Mouse (Mus musculus) hindbrain, embryonic 10.5 days (tissue): ENCODE results near the gene Phactr4. TPM values are rescaled to one million over a fixed set of nuclear protein-coding genes. Genes with fewer than 3 reads are reported as not detected.
"Not testable (repeated sequence)": the region's sequence is repeated elsewhere in the genome, so short reads cannot be mapped to it uniquely, and the experiment has no call there.

Experiments
- DNase-seq: peaks from one replicate; pipeline ENCODE4 v3.0.0-alpha.2; 2017; ENCODE audit warnings: low spot score
- H3K27ac ChIP-seq: fragments of 300-500 bp; sonication (generic); 2 replicates; pipeline ENCODE4 v1.5.1; 2016; ENCODE audit warnings: mild to moderate bottlenecking, moderate library complexity
- H3K27me3 ChIP-seq: fragments of 300-500 bp; sonication (generic); 2 replicates; pipeline ENCODE4 v1.6.1; 2016; ENCODE audit warnings: mild to moderate bottlenecking; ENCODE audit not compliant: poor library complexity, insufficient read depth, severe bottlenecking
- H3K36me3 ChIP-seq: fragments of 300-500 bp; sonication (generic); 2 replicates; pipeline ENCODE4 v1.6.1; 2016; ENCODE audit warnings: mild to moderate bottlenecking, moderate library complexity
- H3K4me1 ChIP-seq: fragments of 300-500 bp; sonication (generic); replicated peaks from 2 replicates; pipeline ENCODE4 v1.6.1; 2016; ENCODE audit warnings: mild to moderate bottlenecking
- H3K4me3 ChIP-seq: fragments of 300-500 bp; sonication (generic); 2 replicates; pipeline ENCODE4 v1.5.1; 2016; ENCODE audit warnings: mild to moderate bottlenecking, moderate library complexity
- H3K9me3 ChIP-seq: fragments of 300-500 bp; sonication (generic); 2 replicates; pipeline ENCODE4 v1.6.1; 2016; ENCODE audit warnings: mild to moderate bottlenecking, moderate library complexity
- WGBS: fragments of 180-500 bp; shearing (Covaris S2); methylation state at CpG from one replicate; pipeline ENCODE4 v1.1.7; 2016; 5-methylcytosine and 5-hydroxymethylcytosine counted together
- polyA plus RNA-seq: library from polyadenylated mRNA; unstranded; fragments of >200 nt; fragmentation: Nextera tagmentation; extraction: Ambion mirVana; gene quantifications from 2 replicates; pipeline ENCODE4 v1.2.1, GENCODE M21; 2016

Gene Phactr4
- polyA plus RNA-seq, 1 experiment from 2014 or later = 25.5 TPM

- peaks cover 8% of the 10 kb centered on the region for H3K4me1 ChIP-seq
- no peaks in the 10 kb centered on the region for H3K27me3 ChIP-seq
- H3K9me3 ChIP-seq = no peaks in the 10 kb centered on the region
- no peak overlapping the region for H3K27ac ChIP-seq
- peak overlapping the region; percentile 35 for H3K4me3 ChIP-seq
- 16% methylated on average over 14 of the region's 14 CpGs for WGBS
- DNase-seq = no peak
- H3K36me3 ChIP-seq = no peaks in the 10 kb centered on the region
Observed at GRCm38 (mm10) chr4:132432717-132433372, 10.6 kb upstream of the Phactr4 start.

- Histone ChIP-seq H3K9me3 (no peaks in the 10 kb centered on the region), H3K4me1 (peaks cover 2% of the 10 kb centered on the region), H3K27me3 (no peaks in the 10 kb centered on the region), H3K4me3 (no peak overlapping the region), H3K36me3 (no peaks in the 10 kb centered on the region), H3K27ac (no peak overlapping the region)
- WGBS = 71% methylated on average over 9 of the region's 9 CpGs
- no peak for DNase-seq
Observed at GRCm38 (mm10) chr4:132428022-132428542, 5.8 kb upstream of the Phactr4 start.

GRCm38 (mm10) chr4:132427493-132427892 is 5.2 kb upstream of the Phactr4 start:
- DNase-seq = no peak
- no peak overlapping the region for H3K27ac ChIP-seq
- no peaks in the 10 kb centered on the region for H3K27me3 ChIP-seq
- no peaks in the 10 kb centered on the region for H3K36me3 ChIP-seq
- no peaks in the 10 kb centered on the region for H3K9me3 ChIP-seq
- H3K4me3 ChIP-seq = no peak overlapping the region
- 0 out of 2 replicates have a peak, but pooled peaks cover 3% of the 10 kb centered on the region for H3K4me1 ChIP-seq
- WGBS = 81% methylated on average over 4 of the region's 4 CpGs

DNA sequence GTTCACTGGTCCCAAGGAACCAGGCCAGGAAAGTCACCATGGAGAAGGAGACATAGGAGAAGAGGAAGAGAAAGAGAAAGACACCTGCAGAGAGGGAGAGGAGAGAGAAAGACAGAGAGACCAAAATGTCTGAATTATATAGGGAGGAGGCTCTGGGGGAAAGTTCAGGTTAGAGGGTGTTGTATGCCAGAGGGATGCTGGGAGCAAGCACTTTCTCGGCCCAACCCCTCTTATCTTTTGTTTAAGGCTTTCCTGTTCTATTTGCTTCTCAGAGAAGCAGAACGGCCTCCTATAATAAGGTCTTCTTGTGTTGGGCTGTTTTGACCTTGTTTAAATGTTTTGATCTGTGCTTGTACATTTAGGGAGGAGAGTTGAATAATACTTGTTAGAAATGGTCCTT is 3.7 kb upstream of the Phactr4 start:
- DNase-seq = no peak
- Histone ChIP-seq H3K27ac (no peak overlapping the region), H3K9me3 (no peaks in the 10 kb centered on the region)

GRCm38 (mm10) chr4:132424765-132425164 is 2.5 kb upstream of the Phactr4 start:
- 95% methylated on average over 5 of the region's 5 CpGs for WGBS
- no peaks in the 10 kb centered on the region for H3K9me3 ChIP-seq
- peaks cover 19% of the 10 kb centered on the region for H3K4me1 ChIP-seq
- H3K4me3 ChIP-seq = no peak overlapping the region
- no peaks in the 10 kb centered on the region for H3K27me3 ChIP-seq
- DNase-seq = no peak
- no peak overlapping the region for H3K27ac ChIP-seq
- no peaks in the 10 kb centered on the region for H3K36me3 ChIP-seq

More for the DNA sequence above, 3.7 kb upstream of the Phactr4 start:
- 72% methylated on average over 2 of the region's 2 CpGs for WGBS
- no peaks in the 10 kb centered on the region for H3K27me3 ChIP-seq
- no peak overlapping the region for H3K4me3 ChIP-seq
- no peaks in the 10 kb centered on the region for H3K36me3 ChIP-seq
- peaks cover 8% of the 10 kb centered on the region for H3K4me1 ChIP-seq

GRCm38 (mm10) chr4:132421556-132421922 is 750 bp downstream of the Phactr4 start:
- no peaks in the 10 kb centered on the region for H3K27me3 ChIP-seq
- no peaks in the 10 kb centered on the region for H3K9me3 ChIP-seq
- no peaks in the 10 kb centered on the region; the same call in 1 of the 2 replicates for H3K36me3 ChIP-seq
- H3K27ac ChIP-seq = peak overlapping the region; percentile 98
- H3K4me3 ChIP-seq = peak overlapping the region; percentile 82
- DNase-seq = no peak
- peaks cover 19% of the 10 kb centered on the region for H3K4me1 ChIP-seq
- under 1% methylated on average over 13 of the region's 13 CpGs for WGBS

GRCm38 (mm10) chr4:132420471-132420870 is 1.8 kb downstream of the Phactr4 start:
- WGBS = 88% methylated on average over 5 of the region's 5 CpGs
- H3K9me3 ChIP-seq = no peaks in the 10 kb centered on the region
- H3K27me3 ChIP-seq = no peaks in the 10 kb centered on the region
- no peak for DNase-seq
- peak overlapping the region; percentile 82 for H3K4me3 ChIP-seq
- peaks cover 19% of the 10 kb centered on the region for H3K4me1 ChIP-seq
- peaks cover 3% of the 10 kb centered on the region; the same call in 1 of the 2 replicates for H3K36me3 ChIP-seq
- no peak overlapping the region for H3K27ac ChIP-seq

- H3K27me3 ChIP-seq = no peaks in the 10 kb centered on the region
- DNase-seq = no peak
- H3K9me3 ChIP-seq = no peaks in the 10 kb centered on the region
- peaks cover 16% of the 10 kb centered on the region for H3K36me3 ChIP-seq
- peaks cover 10% of the 10 kb centered on the region for H3K4me1 ChIP-seq
- H3K27ac ChIP-seq = no peak overlapping the region
- no peak overlapping the region for H3K4me3 ChIP-seq
Observed at GRCm38 (mm10) chr4:132415966-132416365, 6.3 kb downstream of the Phactr4 start.

- H3K4me3 ChIP-seq, H3K9me3 ChIP-seq, H3K4me1 ChIP-seq, DNase-seq, H3K27ac ChIP-seq, H3K27me3 ChIP-seq: not testable (repeated sequence)
- peaks cover 21% of the 10 kb centered on the region for H3K36me3 ChIP-seq
- 94% methylated on average over 4 of the region's 4 CpGs for WGBS
Observed at GRCm38 (mm10) chr4:132413257-132413656, 9.0 kb downstream of the Phactr4 start.

DNA sequence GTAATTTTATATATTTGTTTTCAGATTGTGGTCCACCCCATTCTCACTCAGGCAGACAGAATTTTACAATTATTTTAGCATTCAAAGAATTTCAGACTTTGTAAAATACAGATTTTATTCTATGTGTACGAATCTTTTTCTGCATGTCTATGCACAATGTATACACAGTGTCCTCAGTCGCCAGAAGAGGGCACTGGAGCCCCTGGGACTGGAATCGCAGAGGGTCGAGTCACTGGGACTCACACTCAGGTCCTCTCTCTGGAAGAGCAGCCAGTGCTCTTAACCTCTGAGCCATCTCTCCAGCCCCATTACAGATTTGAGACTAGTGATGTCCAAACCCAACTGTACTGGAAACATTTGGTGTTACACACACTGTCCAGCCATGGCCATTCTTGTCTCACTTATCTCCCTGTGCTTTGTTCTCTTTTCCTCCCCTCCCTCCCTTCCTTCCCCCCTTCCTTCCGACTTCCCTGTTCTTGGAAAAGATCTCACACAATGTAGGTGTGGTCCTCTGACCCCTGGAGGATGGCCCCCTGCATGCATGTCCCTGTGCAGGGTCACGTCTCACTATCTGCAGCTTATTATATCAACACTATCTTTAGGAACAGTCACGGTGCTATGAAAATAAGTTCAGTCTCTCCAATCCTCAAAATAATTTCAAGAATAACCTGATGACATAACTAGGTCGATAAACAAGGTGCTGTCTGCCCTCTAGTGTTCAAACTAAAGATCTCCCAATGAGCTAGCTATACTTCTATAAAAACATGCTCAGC is 10.8 kb downstream of the Phactr4 start:
- WGBS = 62% methylated on average over 8 of the region's 8 CpGs
- DNase-seq = no peak

DNA sequence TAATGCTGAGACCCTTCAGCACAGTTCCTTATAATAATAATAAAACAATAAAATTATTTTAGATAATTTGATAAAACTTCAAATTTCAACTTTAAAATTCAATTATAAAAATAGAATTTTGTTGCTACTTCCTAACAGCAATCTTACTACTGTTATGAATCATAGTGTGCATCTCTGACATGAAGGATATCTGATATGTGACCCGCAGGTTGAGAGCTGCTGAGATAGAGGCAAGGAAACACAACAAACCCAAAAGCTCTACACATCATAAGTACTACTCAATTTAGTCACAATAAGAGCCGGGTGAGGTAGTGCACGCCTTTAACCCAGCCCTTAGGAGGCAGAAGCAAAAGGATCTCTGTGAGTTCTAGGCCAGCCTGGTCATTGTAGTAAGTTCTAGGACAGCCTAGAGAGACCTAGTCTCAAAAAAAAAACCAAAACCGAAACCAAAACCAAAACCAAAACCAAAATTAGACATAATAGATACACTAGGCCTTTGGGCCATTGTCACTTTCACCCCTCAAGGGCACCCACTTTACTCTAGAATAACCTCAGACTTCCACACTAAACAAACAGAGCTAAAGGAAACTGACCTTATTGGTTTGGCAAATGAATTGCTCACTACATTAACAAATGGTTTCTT is 12.6 kb downstream of the Phactr4 start:
- 94% methylated on average over 4 of the region's 4 CpGs for whole genome bisulfite sequencing
- Histone ChIP-seq H3K4me1 (peaks cover 8% of the 10 kb centered on the region; the same call in 1 of the 2 replicates), H3K27ac (no peak overlapping the region), H3K9me3 (no peaks in the 10 kb centered on the region), H3K4me3 (no peak overlapping the region), H3K27me3 (no peaks in the 10 kb centered on the region), H3K36me3 (peaks cover 24% of the 10 kb centered on the region)
- DNase-seq = no peak

More for the DNA sequence above, 10.8 kb downstream of the Phactr4 start:
- H3K4me1 ChIP-seq = peaks cover 5% of the 10 kb centered on the region; the same call in 1 of the 2 replicates
- H3K9me3 ChIP-seq = no peaks in the 10 kb centered on the region
- H3K27ac ChIP-seq = no peak overlapping the region
- H3K4me3 ChIP-seq = no peak overlapping the region
- no peaks in the 10 kb centered on the region for H3K27me3 ChIP-seq
- peaks cover 21% of the 10 kb centered on the region for H3K36me3 ChIP-seq

- peaks cover 17% of the 10 kb centered on the region for H3K36me3 ChIP-seq
- 83% methylated on average over 13 of the region's 13 CpGs for WGBS
- peaks cover 8% of the 10 kb centered on the region; the same call in 1 of the 2 replicates for H3K4me1 ChIP-seq
- H3K4me3 ChIP-seq = no peak overlapping the region
- H3K27me3 ChIP-seq = no peaks in the 10 kb centered on the region
- H3K27ac ChIP-seq = no peak overlapping the region
- no peaks in the 10 kb centered on the region for H3K9me3 ChIP-seq
- DNase-seq = no peak
Observed at GRCm38 (mm10) chr4:132406393-132407189, 15.7 kb downstream of the Phactr4 start.
